Mouse (Mus musculus): Measurements from ENCODE around the gene Enthd1. TPM values are rescaled to one million over a fixed set of nuclear protein-coding genes. Genes with fewer than 3 reads are reported as not detected.

The Enthd1 gene
- polyA plus RNA-seq, 1 experiment, result not detected

- TF ChIP-seq GATA1 (IDR thresholded peaks at IDR 0.05; ENCODE audit: borderline replicate concordance, low read length) (no peak), FLI1 (IDR thresholded peaks at IDR 0.05; ENCODE audit: low read length) (no peak)
- Histone ChIP-seq H3K4me1 (peaks cover 14% of the 10 kb centered on the region), H3K9me3 (no peaks in the 10 kb centered on the region), H3K4me3 (replicated peaks) (no peak overlapping the region), H3K27me3 (replicated peaks) (peaks cover 50% of the 10 kb centered on the region), H3K36me3 (replicated peaks; ENCODE audit: low read length) (no peaks in the 10 kb centered on the region)
Observed at GRCm38 (mm10) chr15:80567139-80567538, 2.2 kb upstream of the Enthd1 start.

- Histone ChIP-seq H3K4me3 (replicated peaks) (no peak overlapping the region), H3K27me3 (replicated peaks) (peaks cover 49% of the 10 kb centered on the region), H3K9me3 (no peaks in the 10 kb centered on the region), H3K36me3 (replicated peaks; ENCODE audit: low read length) (no peaks in the 10 kb centered on the region), H3K4me1 (peaks cover 9% of the 10 kb centered on the region)
- TF ChIP-seq GATA1 (IDR thresholded peaks at IDR 0.05; ENCODE audit: borderline replicate concordance, low read length) (no peak), FLI1 (IDR thresholded peaks at IDR 0.05; ENCODE audit: low read length) (no peak)
Observed at GRCm38 (mm10) chr15:80566696-80567095, 1.7 kb upstream of the Enthd1 start.

DNA sequence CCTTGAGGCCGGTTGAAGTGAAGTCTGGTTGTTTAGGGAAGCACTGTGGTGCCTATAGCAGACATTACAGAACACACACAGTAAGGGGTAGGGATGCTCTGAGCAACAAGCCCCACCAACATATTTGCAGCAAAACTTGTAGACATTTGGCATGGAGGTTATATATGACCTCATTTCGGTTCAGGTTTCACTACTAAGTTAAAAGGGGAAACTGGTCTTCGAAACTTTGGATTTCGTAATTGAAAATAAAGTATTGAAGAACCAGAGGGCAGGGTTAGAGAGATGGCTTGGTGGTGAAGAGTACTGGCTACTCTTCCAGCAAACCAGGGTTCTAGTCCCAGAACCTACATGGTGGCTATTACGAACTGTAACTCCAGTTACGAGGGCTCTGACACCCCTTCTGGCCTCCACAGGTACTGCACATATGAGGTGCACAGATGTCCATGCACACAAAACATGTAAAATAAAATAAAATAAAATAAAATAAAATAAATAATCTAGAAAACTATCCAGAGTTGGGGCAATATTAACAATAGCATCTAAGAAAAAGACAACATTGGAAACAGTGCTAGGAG lies 1.2 kb downstream of the Enthd1 start:
- no peak for TF ChIP-seq GATA1 (IDR thresholded peaks at IDR 0.05; ENCODE audit: borderline replicate concordance, low read length)
- TF ChIP-seq FLI1 (IDR thresholded peaks at IDR 0.05; ENCODE audit: low read length), result no peak
- Histone ChIP-seq H3K36me3 (replicated peaks; ENCODE audit: low read length) (no peaks in the 10 kb centered on the region), H3K4me1 (peaks cover 26% of the 10 kb centered on the region), H3K27me3 (replicated peaks) (peaks cover 36% of the 10 kb centered on the region), H3K4me3 (replicated peaks) (no peak overlapping the region), H3K9me3 (no peaks in the 10 kb centered on the region)

DNA sequence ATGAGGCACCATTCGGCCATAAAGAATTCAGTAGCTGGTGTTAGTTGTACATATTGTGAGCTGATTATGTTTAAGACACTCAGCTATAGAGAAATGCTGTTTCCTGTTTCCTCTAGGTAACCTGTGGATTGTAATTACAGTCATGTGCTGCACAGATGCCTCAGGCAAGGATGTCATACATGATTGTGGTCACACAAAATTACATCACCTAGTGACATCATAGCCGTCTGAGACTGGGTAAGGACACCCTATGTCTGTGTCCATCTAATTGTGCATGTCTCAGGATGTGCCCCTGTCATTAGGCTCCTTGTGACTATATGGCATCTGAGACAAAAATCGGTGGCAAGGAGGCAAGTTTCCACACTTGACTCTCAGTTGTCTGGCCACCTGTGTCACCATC lies 2.5 kb downstream of the Enthd1 start:
- Histone ChIP-seq H3K36me3 (replicated peaks; ENCODE audit: low read length) (no peaks in the 10 kb centered on the region), H3K27me3 (replicated peaks) (peaks cover 26% of the 10 kb centered on the region), H3K4me3 (replicated peaks) (peak overlapping the region; percentile 23), H3K9me3 (no peaks in the 10 kb centered on the region), H3K4me1 (peaks cover 26% of the 10 kb centered on the region)
- TF ChIP-seq GATA1 (IDR thresholded peaks at IDR 0.05; ENCODE audit: borderline replicate concordance, low read length) (no peak), FLI1 (IDR thresholded peaks at IDR 0.05; ENCODE audit: low read length) (no peak)

GRCm38 (mm10) chr15:80560646-80561580 lies 4.0 kb downstream of the Enthd1 start:
- TF ChIP-seq GATA1 (IDR thresholded peaks at IDR 0.05; ENCODE audit: borderline replicate concordance, low read length), result no peak
- TF ChIP-seq FLI1 (IDR thresholded peaks at IDR 0.05; ENCODE audit: low read length), result no peak
- Histone ChIP-seq H3K4me3 (replicated peaks) (no peak overlapping the region), H3K36me3 (replicated peaks; ENCODE audit: low read length) (no peaks in the 10 kb centered on the region), H3K4me1 (peaks cover 24% of the 10 kb centered on the region), H3K9me3 (no peaks in the 10 kb centered on the region), H3K27me3 (replicated peaks) (peaks cover 18% of the 10 kb centered on the region)

- Histone ChIP-seq H3K36me3 (replicated peaks; ENCODE audit: low read length) (no peaks in the 10 kb centered on the region), H3K4me1 (peaks cover 33% of the 10 kb centered on the region), H3K27me3 (replicated peaks) (peaks cover 13% of the 10 kb centered on the region), H3K4me3 (replicated peaks) (peak overlapping the region; percentile 59), H3K9me3 (no peaks in the 10 kb centered on the region)
- TF ChIP-seq GATA1 (IDR thresholded peaks at IDR 0.05; ENCODE audit: borderline replicate concordance, low read length) (no peak), FLI1 (IDR thresholded peaks at IDR 0.05; ENCODE audit: low read length) (no peak)
Observed at GRCm38 (mm10) chr15:80559978-80560377, 5.0 kb downstream of the Enthd1 start.

- H3K4me3 ChIP-seq (replicated peaks), result no peak overlapping the region
- peaks cover 34% of the 10 kb centered on the region for H3K4me1 ChIP-seq
- no peaks in the 10 kb centered on the region for H3K36me3 ChIP-seq (replicated peaks; ENCODE audit: low read length)
- H3K27me3 ChIP-seq (replicated peaks), result peaks cover 13% of the 10 kb centered on the region
- no peak for TF ChIP-seq GATA1 (IDR thresholded peaks at IDR 0.05; ENCODE audit: borderline replicate concordance, low read length)
- no peaks in the 10 kb centered on the region for H3K9me3 ChIP-seq
Observed at GRCm38 (mm10) chr15:80559534-80559933, 5.4 kb downstream of the Enthd1 start.

GRCm38 (mm10) chr15:80557745-80558144 lies 7.2 kb downstream of the Enthd1 start:
- no peaks in the 10 kb centered on the region for H3K9me3 ChIP-seq

DNA sequence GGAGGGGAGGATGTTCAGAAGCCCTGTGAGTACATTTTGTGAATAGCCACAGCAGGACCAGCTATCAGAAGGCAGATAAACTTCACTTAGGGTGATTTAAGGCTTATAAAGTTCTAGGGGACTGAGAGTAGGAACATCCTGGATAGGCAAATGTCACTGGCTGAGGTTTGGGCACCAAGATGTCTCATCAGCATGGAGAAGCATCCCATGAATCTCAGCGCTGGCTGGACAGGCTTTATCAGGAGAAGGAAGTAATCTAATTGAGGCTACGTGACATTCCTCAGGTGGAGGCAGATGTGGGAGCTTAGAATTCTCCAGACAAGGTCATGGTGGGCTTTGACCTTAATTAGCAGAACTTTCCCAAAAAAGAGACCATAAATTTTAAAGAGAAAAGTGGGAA lies 8.9 kb downstream of the Enthd1 start:
- TF ChIP-seq FLI1 (IDR thresholded peaks at IDR 0.05; ENCODE audit: low read length) (no peak), GATA1 (IDR thresholded peaks at IDR 0.05; ENCODE audit: borderline replicate concordance, low read length) (no peak)
- Histone ChIP-seq H3K4me3 (replicated peaks) (no peak overlapping the region), H3K9me3 (no peaks in the 10 kb centered on the region), H3K36me3 (replicated peaks; ENCODE audit: low read length) (no peaks in the 10 kb centered on the region), H3K27me3 (replicated peaks) (peaks cover 13% of the 10 kb centered on the region), H3K4me1 (peaks cover 26% of the 10 kb centered on the region)

More at GRCm38 (mm10) chr15:80557745-80558144, 7.2 kb downstream of the Enthd1 start:
- peaks cover 13% of the 10 kb centered on the region for H3K27me3 ChIP-seq (replicated peaks)
- H3K4me1 ChIP-seq, result peaks cover 34% of the 10 kb centered on the region
- TF ChIP-seq FLI1 (IDR thresholded peaks at IDR 0.05; ENCODE audit: low read length), result no peak
- TF ChIP-seq GATA1 (IDR thresholded peaks at IDR 0.05; ENCODE audit: borderline replicate concordance, low read length), result no peak
- H3K36me3 ChIP-seq (replicated peaks; ENCODE audit: low read length), result no peaks in the 10 kb centered on the region
- no peak overlapping the region for H3K4me3 ChIP-seq (replicated peaks)
